Mouse (Mus musculus) cerebellum, postnatal 4 days (tissue): ENCODE measurements around the gene Polg2.
"Not testable (repeated sequence)": the region's sequence is repeated elsewhere in the genome, so short reads cannot be mapped to it uniquely, and the experiment has no call there.

ENCODE experiments used
- DNase-seq, 2 experiments: peaks; one replicate each; pipeline ENCODE4 v3.0.0; 2022; ENCODE audit warnings: low spot score in 2 of 2, mixed read lengths in 1 of 2

The Polg2 gene

DNA sequence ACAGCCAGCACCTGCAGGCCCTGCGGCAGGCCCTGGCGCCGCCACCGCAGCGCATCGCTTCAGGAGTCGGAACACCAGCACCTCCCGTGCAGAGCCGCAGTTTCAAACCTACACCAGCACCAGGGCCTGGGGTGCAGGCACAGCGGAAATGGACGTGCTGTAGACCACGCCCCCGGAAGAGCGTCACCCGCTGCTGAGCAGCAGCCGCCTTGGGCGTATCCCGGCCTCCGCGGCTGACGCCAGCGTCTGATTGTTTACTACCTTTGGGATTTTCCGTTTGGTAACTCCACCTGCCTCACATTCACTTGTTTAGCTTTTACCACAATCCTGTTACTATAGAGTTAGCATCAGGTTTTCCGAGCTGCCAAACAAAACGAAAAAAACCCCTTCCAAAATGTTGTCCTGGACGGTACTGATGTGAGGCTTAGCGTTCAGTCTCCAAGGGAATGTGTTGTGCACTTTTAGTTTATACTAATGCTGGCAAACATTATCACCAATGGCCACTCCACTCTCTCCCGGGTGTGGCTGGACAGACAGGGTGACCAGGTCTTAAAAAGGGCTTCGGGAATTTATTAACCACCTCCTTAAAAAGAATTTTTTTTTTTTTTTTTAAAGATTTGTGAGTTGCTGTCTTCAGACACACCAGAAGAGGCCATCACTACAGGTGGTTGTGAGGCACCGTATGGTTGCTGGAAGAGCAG, at the start of gene Polg2:
Gene Polg2, minus strand, starts transcription at position 150 of the 701 bp plus-strand sequence.
- peak; percentile 70 to 86 for DNase-seq

- no peak for DNase-seq
Measured at GRCm38 (mm10) chr11:106828079-106828478, 48.7 kb upstream of the Polg2 start.

DNA sequence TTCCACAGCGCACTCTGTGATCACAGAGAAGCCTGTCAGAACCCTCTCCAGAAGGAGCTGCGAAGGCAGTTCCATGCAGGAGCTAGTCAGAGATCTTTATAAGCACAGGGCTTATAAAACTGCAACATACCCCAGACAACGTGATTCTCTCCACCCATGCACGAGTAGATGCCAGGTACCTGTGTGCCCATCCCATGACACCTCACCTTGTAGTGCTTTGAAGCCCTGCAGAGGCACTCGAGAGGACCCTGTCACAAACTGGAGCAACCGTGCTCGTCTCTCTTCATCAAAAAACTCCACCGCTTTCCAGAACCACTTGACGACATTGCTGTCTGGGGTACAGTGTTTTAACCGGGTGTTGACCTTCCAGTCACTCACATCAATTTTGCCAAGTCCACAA, 45.1 kb upstream of the Polg2 start:
- no peak for DNase-seq

DNA sequence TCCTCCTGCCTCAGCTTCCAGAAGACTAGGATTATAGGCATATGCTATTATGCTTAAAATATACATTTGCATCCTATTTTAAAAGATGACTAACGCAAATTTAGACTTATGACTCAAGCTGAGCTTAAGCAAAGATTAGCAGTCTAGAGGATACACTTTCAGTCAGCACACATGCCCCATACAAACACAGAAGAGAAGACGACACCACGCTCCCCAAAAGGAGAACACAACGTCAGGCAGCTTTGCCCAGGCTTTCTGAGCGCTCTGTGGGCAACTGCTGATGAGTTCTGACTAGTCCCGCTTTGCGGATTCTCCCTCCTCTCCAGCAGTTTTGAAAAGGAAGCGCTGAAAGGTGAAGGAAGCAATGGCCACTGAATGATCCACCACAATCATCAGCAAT, 44.4 kb upstream of the Polg2 start:
- no peak for DNase-seq

GRCm38 (mm10) chr11:106822911-106823310, 43.6 kb upstream of the Polg2 start:
- DNase-seq: no peak

GRCm38 (mm10) chr11:106822491-106822890, 43.2 kb upstream of the Polg2 start:
- no peak for DNase-seq

- no peak for DNase-seq
Measured at GRCm38 (mm10) chr11:106821397-106821796, 42.1 kb upstream of the Polg2 start.

DNA sequence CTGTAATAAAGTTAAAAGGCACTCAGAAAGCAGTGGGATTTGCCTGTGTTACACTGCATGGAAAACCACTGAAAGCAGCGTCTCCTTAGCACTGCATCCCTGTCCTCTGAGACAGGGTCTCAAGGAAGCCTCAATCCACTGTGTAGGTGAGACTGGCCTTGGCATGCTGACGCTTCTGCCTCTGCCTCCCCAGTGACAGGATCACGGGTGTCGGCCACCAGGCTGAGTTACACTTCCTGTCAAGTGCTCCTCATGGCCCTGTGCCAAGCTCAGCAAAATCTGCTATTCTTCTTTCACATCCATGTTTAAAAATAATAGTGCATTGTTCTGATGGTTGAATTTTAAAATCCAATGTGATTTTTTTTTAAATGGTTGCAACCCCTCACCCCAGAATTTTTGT, 41.6 kb upstream of the Polg2 start:
- no peak for DNase-seq

- no peak for DNase-seq
Measured at GRCm38 (mm10) chr11:106820252-106820651, 40.9 kb upstream of the Polg2 start.

- no peak for DNase-seq
Measured at GRCm38 (mm10) chr11:106819595-106819994, 40.3 kb upstream of the Polg2 start.

- peak in 1 of 2 experiments; percentile 28 for DNase-seq
Measured at GRCm38 (mm10) chr11:106818341-106818740, 39.0 kb upstream of the Polg2 start.

DNA sequence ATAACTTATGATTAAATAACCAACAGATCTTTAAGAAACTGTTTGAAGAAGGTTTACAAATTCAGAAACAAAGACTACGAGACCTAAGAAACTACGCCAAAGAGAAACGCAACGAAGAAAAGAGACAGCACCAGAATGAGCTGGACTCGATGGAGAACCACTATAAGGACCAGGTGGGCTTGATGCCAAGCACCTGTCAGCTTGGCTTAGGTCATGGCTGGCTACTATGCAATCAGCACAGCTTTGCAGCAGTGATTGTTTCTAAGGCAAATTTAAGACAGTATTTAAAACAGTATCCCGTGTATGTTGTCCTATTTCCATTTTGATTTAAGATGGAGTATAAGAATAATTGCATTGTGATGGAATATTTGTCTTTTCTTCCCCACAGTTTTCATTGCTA, 38.5 kb upstream of the Polg2 start:
- DNase-seq: peak in 1 of 2 experiments; percentile 72

GRCm38 (mm10) chr11:106817156-106817555, 37.8 kb upstream of the Polg2 start:
- no peak for DNase-seq

DNA sequence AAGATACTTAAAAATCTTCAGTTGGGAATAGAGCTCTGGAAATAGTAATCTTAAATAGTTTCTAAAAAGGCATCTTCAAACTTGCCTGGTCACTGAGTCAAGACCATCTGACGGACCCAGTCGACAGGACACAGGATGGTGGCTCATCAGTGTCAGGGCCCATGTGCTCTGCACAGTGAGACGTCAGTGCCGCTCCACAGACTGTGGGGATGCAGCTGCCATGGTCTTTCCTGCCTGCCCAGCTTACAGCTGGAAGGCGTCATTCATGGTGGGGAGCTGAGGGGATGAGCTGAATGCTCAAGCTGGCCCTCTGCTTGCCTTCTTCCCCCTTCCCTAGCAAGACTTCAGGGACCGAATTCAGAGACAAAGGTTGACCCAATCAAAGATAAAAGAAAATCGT, 37.0 kb upstream of the Polg2 start:
- DNase-seq: no peak

DNA sequence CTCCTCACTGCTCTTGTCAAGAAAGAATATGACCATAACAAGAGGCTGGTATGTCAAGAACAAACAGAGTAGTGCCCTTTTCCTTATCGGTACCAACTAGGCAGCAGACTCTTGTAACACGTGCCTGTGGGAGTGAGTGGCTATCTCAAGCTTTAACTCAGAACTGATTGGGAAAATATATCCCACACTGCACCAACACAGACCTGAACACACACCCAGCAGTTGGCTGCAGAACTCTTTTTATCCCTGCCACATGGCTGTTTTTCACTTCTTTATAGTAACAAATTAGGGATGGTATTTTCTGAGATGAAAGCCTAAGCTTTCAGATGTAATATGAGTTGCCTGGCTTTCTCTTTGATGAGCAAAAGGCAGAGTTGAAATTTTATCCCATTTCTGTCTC, 36.4 kb upstream of the Polg2 start:
- no peak for DNase-seq

DNA sequence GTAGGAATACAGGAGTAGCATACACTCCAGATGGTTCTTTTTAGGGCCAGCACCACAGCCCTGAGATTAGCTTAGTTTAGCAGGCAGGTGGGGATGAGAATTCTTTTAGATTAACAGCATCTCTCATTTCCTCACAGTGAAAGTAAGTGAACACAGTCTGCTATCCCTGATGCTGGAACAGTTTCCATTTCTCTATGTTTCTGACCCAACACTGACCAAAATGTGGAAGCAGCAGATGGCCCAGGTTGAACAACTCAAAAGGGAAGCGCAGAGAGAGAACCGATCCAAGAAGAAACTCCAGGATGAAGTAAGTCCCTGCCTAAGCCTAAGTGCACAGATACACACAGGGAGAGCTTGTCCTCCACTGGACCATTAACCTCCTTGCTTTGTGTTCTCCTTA, 36.0 kb upstream of the Polg2 start:
- DNase-seq: no peak

DNA sequence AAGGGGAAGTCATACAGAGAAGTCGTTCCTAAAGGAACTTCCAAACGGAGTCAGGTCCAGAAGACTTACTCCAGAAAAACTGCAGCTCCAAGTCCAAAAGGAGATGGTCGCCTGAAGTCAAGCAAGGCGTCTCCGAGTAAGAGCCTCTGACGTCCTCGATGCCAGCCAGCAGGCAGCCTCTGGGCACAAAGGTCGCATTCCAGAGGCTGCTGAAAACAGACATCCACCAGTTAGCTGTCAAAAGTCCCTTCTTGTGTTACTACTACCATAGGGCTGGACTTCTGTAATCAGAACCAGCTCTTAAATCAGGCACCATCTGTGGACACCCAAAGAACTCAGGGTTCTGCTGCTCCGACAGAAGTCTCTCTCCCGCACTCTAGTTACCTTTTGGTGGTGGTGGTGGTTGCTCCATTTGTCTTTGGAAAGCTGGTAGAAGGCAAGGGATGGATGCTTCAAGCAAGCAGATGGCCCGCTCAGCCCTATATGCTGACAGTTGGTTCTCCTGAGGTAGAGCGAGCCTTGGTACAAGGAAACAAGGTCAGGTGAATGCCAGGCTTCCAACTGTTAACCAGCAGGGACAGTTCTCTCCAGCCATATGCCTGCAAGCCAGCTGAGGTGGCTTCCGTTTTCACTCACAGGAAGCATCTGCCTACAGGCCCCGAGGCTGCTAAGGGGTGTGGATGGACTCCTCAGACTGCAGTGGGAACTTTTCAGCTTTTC, 35.4 kb upstream of the Polg2 start:
- DNase-seq: peak in 1 of 2 experiments; percentile 36

- DNase-seq: no peak
Measured at GRCm38 (mm10) chr11:106812410-106813136, 33.2 kb upstream of the Polg2 start.

DNA sequence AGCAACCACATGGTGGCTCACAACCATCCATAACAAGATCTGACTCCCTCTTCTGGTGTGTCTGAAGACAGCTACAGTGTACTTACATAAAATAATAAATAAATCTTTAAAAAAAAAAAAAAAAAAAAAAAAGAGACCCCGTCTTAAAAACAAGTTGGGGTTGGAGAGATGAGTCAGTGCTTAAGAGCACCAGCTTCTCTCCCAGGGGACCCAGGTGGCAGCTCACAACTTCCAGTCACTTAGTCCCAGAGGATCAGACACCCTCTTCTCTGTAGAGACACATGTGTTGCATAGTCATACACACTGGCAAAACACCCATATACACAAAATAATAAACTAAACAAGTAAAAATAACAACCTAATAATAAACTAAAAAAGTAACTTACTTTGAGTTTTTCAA, 28.1 kb upstream of the Polg2 start:
- not testable (repeated sequence) for DNase-seq

- DNase-seq: no peak
Measured at GRCm38 (mm10) chr11:106802069-106802627, 22.8 kb upstream of the Polg2 start.

GRCm38 (mm10) chr11:106795679-106796078, 16.3 kb upstream of the Polg2 start:
- no peak for DNase-seq

GRCm38 (mm10) chr11:106793846-106794245, 14.5 kb upstream of the Polg2 start:
- DNase-seq: no peak
